Mouse (Mus musculus): Measurements from ENCODE around the gene Jazf1. TPM values are rescaled to one million over a fixed set of nuclear protein-coding genes. Genes with fewer than 3 reads are reported as not detected.
A peak's percentile ranks its signal among the peaks of the same experiment; 100 is the strongest.

Jazf1 gene
- polyA plus RNA-seq, 1 experiment from 2014 or later, result 5.4 TPM

DNA sequence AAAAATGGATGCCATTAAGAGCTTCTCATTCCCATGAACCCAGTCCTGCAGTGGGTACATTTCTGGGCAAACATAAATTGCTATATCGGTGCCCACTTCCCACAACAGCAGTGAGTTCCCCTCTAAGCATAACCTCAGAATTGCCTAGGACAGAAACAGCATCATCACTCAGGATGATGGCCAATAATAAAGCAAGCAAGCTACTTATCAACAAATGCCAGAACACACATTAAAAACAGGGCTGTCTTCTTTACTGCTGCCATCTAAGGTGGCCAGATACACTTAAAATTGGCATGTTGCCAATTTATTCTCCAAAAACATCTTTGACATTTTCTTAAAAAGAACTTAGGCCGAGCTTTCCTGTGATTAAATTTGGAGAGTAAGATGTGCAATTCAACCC, 226.8 kb downstream of the Jazf1 start:
- H3K4me2 ChIP-seq (ENCODE audit: low read depth, low read length), result no peak overlapping the region
- no peak overlapping the region for H3K4me3 ChIP-seq (ENCODE audit: low read length)
- 70% methylated on average over 2 of the region's 2 CpGs for WGBS
- H3K27ac ChIP-seq (ENCODE audit: low read length), result no peak overlapping the region
- no peaks in the 10 kb centered on the region for H3K36me3 ChIP-seq (ENCODE audit: control insufficient read depth, insufficient read depth, low read length)
- no peaks in the 10 kb centered on the region for H3K9me3 ChIP-seq (ENCODE audit: control insufficient read depth, low read length)
- ATAC-seq, result no peak
- H3K27me3 ChIP-seq (replicated peaks; ENCODE audit: control insufficient read depth, insufficient read depth, low read length), result no peaks in the 10 kb centered on the region
- no peak overlapping the region for H3K9ac ChIP-seq (ENCODE audit: low read depth, low read length)
- peaks cover 9% of the 10 kb centered on the region; the same call in 1 of the 2 replicates for H3K4me1 ChIP-seq (ENCODE audit: control insufficient read depth, insufficient read depth, low read length)

DNA sequence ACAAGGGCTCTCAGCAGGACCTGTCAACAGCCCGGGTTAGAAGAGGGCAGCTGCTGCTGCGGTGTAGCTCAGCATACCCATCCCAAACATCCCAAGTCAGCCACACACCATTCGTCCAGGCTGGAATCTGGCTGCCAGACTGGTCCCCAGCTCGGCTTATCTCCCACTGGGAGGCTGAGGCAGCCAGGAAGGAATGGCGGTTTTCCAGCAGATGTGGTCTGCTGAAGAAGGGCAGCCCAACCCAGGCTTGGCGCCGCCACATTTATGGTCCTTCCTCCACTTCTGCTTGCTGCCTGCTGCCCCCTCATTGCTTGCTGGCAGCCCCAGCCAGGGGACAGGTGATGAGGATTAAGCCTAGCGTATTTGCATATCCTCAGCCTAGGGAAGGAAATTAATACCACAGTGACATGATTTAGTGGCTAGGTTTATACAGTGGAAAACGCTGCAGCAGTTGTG, 227.8 kb downstream of the Jazf1 start:
- Histone ChIP-seq H3K36me3 (ENCODE audit: control insufficient read depth, insufficient read depth, low read length) (no peaks in the 10 kb centered on the region), H3K27me3 (replicated peaks; ENCODE audit: control insufficient read depth, insufficient read depth, low read length) (no peaks in the 10 kb centered on the region), H3K4me1 (ENCODE audit: control insufficient read depth, insufficient read depth, low read length) (peaks cover 9% of the 10 kb centered on the region; the same call in 1 of the 2 replicates), H3K4me3 (ENCODE audit: low read length) (no peak overlapping the region), H3K9ac (ENCODE audit: low read depth, low read length) (no peak overlapping the region), H3K9me3 (ENCODE audit: control insufficient read depth, low read length) (no peaks in the 10 kb centered on the region), H3K27ac (ENCODE audit: low read length) (no peak overlapping the region), H3K4me2 (ENCODE audit: low read depth, low read length) (no peak overlapping the region)
- ATAC-seq, result no peak
- WGBS, result 34% methylated on average over 9 of the region's 9 CpGs

DNA sequence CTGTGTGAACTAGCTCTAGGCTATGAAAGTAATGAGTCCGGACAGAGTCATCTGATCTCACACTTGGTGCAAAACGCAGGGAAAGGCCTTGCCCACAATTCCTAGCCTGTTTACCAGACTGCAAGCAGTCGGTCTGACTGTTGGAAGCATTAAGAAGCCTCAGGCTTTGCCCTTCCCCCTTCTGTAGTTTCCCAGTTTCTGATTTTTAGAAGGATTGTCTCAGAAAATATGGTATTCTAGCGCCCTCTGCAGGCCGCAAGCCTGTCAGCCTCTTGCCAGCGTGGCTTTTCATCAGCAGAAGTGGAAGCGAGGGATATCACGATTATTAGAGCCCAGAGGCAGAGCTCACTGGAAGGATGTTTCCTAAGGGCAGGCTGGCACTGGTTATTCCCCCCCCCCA, 229.7 kb downstream of the Jazf1 start:
- Histone ChIP-seq H3K4me1 (ENCODE audit: control insufficient read depth, insufficient read depth, low read length) (peaks cover 9% of the 10 kb centered on the region; the same call in 1 of the 2 replicates), H3K4me3 (ENCODE audit: low read length) (no peak overlapping the region), H3K4me2 (ENCODE audit: low read depth, low read length) (no peak overlapping the region; the same call in 1 of the 2 replicates), H3K9me3 (ENCODE audit: control insufficient read depth, low read length) (no peaks in the 10 kb centered on the region), H3K36me3 (ENCODE audit: control insufficient read depth, insufficient read depth, low read length) (no peaks in the 10 kb centered on the region), H3K9ac (ENCODE audit: low read depth, low read length) (no peak overlapping the region), H3K27ac (ENCODE audit: low read length) (no peak overlapping the region), H3K27me3 (replicated peaks; ENCODE audit: control insufficient read depth, insufficient read depth, low read length) (no peaks in the 10 kb centered on the region)
- ATAC-seq, result peak; percentile 59; the same call in 1 of the 2 replicates
- WGBS, result 6% methylated on average over 8 of the region's 8 CpGs

DNA sequence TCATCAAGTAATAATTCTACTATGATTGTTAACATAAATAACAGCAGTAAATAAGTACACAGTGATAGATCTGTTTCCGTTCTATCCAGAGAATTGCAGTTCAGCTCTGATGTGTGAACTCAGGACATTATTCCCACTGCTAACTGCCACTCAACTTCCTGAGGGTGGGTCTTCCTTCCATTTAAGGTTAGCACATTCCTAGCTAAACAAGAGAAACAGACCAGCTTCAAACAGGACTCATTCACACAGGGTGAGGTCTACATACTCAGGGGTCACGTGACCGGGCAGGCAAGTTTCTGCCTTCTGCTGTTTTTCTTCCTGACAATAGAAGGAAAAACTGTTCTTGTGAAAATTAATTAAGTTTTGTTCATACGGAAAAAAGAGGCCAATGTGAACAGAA, 230.6 kb downstream of the Jazf1 start:
- Histone ChIP-seq H3K4me3 (ENCODE audit: low read length) (no peak overlapping the region), H3K9ac (ENCODE audit: low read depth, low read length) (no peak overlapping the region), H3K36me3 (ENCODE audit: control insufficient read depth, insufficient read depth, low read length) (no peaks in the 10 kb centered on the region), H3K27me3 (replicated peaks; ENCODE audit: control insufficient read depth, insufficient read depth, low read length) (no peaks in the 10 kb centered on the region), H3K27ac (ENCODE audit: low read length) (no peak overlapping the region), H3K4me1 (ENCODE audit: control insufficient read depth, insufficient read depth, low read length) (peaks cover 9% of the 10 kb centered on the region; the same call in 1 of the 2 replicates), H3K4me2 (ENCODE audit: low read depth, low read length) (no peak overlapping the region), H3K9me3 (ENCODE audit: control insufficient read depth, low read length) (no peaks in the 10 kb centered on the region)
- ATAC-seq, result no peak
- WGBS, result 65% methylated on average over 4 of the region's 4 CpGs

DNA sequence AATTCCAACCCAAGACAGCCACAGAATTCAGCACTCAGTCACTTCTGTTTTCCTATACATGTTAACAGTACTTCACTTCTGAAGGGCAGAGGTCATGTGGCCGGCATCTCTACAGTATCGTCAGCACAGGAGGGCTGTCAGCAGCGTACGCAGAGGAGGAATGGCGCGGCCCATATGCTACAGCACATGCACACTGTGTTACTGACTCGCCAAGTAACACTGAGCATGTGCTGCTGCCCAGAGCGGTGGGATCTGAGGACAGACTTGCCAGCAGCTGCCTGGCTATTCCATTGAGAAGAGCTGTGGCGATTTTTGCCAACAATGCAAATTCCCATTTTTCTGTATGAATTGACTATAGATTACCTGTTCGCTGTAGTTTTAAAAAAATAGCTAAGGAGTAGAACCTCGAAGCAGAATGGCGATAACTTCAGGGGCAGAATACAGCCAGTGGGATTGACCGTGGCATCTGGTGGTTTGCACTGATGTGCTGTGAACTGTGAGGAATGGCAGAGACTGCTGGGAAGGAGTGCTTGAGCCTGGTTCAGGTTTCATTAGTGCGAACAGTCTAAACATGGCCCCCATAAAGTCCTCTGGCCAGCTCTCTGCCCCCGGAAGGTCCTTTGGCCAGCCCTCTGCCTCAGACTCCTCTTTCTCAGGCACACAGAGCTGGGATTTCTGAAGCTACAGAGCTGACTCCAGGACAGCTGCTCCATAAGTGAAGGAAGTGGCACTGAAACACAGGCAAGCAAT, 232.1 kb downstream of the Jazf1 start:
- Histone ChIP-seq H3K36me3 (ENCODE audit: control insufficient read depth, insufficient read depth, low read length) (no peaks in the 10 kb centered on the region), H3K9me3 (ENCODE audit: control insufficient read depth, low read length) (no peaks in the 10 kb centered on the region), H3K4me2 (ENCODE audit: low read depth, low read length) (no peak overlapping the region), H3K9ac (ENCODE audit: low read depth, low read length) (no peak overlapping the region), H3K4me3 (ENCODE audit: low read length) (no peak overlapping the region), H3K4me1 (ENCODE audit: control insufficient read depth, insufficient read depth, low read length) (peaks cover 9% of the 10 kb centered on the region; the same call in 1 of the 2 replicates), H3K27me3 (replicated peaks; ENCODE audit: control insufficient read depth, insufficient read depth, low read length) (no peaks in the 10 kb centered on the region), H3K27ac (ENCODE audit: low read length) (no peak overlapping the region)
- WGBS, result 70% methylated on average over 15 of the region's 15 CpGs
- no peak for ATAC-seq

DNA sequence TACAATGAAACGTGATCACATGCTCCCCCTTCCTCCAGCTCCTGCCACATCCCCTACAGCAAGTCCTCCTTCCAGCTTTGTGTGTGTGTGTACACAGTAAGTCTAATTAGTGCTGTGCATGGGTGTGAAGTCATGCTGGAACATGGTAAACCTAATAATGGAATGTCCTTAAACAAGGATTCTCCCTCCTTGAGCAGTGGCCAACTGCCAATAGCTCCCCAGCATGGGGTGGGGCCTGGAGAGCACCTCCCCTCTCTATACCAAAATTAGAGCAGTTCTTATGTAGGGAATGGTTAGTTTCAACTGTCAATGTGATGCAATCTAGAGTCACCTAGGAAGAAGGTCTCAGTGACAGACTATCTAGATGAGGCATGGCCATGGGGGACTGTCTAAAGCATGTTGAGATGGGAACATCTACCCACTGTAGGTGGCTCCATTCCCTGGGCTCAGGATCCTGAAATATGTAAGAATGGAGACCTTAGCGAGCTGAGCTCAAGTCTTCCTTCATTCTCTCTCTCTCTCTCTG, 240.6 kb downstream of the Jazf1 start:
- H3K9ac ChIP-seq (ENCODE audit: low read depth, low read length), result no peak overlapping the region
- no peaks in the 10 kb centered on the region for H3K36me3 ChIP-seq (ENCODE audit: control insufficient read depth, insufficient read depth, low read length)
- no peak for ATAC-seq
- no peak overlapping the region for H3K4me3 ChIP-seq (ENCODE audit: low read length)
- no peaks in the 10 kb centered on the region for H3K4me1 ChIP-seq (ENCODE audit: control insufficient read depth, insufficient read depth, low read length)
- H3K9me3 ChIP-seq (ENCODE audit: control insufficient read depth, low read length), result no peaks in the 10 kb centered on the region
- no peak overlapping the region for H3K4me2 ChIP-seq (ENCODE audit: low read depth, low read length)
- H3K27ac ChIP-seq (ENCODE audit: low read length), result no peak overlapping the region
- 80% methylated on average over 2 of the region's 2 CpGs for WGBS
- no peaks in the 10 kb centered on the region for H3K27me3 ChIP-seq (replicated peaks; ENCODE audit: control insufficient read depth, insufficient read depth, low read length)

DNA sequence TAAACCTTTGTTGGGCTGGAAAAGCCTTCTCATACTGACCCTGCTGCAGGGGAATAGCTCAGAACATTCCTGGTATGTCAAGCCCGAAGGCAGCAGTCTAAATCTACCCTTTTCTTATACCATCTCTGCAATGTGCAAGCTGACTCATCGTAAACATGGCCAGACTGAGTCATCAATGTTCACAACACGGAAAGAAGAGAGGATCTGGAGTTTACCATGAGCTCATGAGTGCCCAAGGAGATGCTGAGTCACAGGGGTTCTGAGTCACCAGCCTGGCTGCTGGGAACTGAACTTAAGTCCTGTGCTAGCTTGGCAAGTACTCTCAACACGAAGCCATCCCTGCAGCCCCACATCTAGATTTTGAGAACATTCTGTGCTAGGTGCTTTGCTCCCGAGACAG, 242.9 kb downstream of the Jazf1 start:
- no peak overlapping the region for H3K27ac ChIP-seq (ENCODE audit: low read length)
- no peak overlapping the region for H3K9ac ChIP-seq (ENCODE audit: low read depth, low read length)
- H3K9me3 ChIP-seq (ENCODE audit: control insufficient read depth, low read length), result no peaks in the 10 kb centered on the region

DNA sequence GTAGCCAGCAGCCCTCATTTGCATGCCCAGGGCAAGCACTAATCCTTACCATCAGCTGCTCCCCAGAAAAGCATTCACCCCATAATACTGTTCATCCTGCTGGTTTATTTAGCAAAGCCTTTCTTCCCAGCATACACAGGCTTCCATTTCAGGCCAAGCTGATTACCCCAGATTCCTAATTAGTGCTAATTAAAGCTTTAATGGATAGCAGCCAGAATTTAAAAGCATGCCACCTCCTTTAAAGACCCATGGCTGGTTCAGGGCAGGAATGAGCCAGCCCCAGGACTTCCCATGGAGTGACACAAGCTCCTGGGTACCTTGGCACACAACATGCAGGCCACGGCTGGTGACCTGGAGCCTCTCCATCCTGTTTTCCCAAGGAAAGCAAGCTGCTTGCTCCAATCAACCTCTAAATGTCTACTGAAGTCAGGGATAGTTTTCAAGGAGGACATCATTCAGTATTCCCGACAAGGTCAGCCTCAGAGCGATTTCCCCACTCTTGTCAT, 243.4 kb downstream of the Jazf1 start:
- 81% methylated on average over 3 of the region's 3 CpGs for WGBS
- H3K9ac ChIP-seq (ENCODE audit: low read depth, low read length), result no peak overlapping the region
- H3K27me3 ChIP-seq (replicated peaks; ENCODE audit: control insufficient read depth, insufficient read depth, low read length), result no peaks in the 10 kb centered on the region
- ATAC-seq, result no peak
- H3K9me3 ChIP-seq (ENCODE audit: control insufficient read depth, low read length), result no peaks in the 10 kb centered on the region
- H3K4me3 ChIP-seq (ENCODE audit: low read length), result no peak overlapping the region
- no peak overlapping the region for H3K4me2 ChIP-seq (ENCODE audit: low read depth, low read length)
- H3K4me1 ChIP-seq (ENCODE audit: control insufficient read depth, insufficient read depth, low read length), result no peaks in the 10 kb centered on the region
- no peak overlapping the region for H3K27ac ChIP-seq (ENCODE audit: low read length)
- no peaks in the 10 kb centered on the region for H3K36me3 ChIP-seq (ENCODE audit: control insufficient read depth, insufficient read depth, low read length)

More for the DNA sequence above, 242.9 kb downstream of the Jazf1 start:
- no peak overlapping the region for H3K4me2 ChIP-seq (ENCODE audit: low read depth, low read length)
- H3K4me3 ChIP-seq (ENCODE audit: low read length), result no peak overlapping the region
- H3K4me1 ChIP-seq (ENCODE audit: control insufficient read depth, insufficient read depth, low read length), result no peaks in the 10 kb centered on the region
- H3K27me3 ChIP-seq (replicated peaks; ENCODE audit: control insufficient read depth, insufficient read depth, low read length), result no peaks in the 10 kb centered on the region
- no peaks in the 10 kb centered on the region for H3K36me3 ChIP-seq (ENCODE audit: control insufficient read depth, insufficient read depth, low read length)
- ATAC-seq, result no peak
- 64% methylated on average over 5 of the region's 5 CpGs for WGBS

DNA sequence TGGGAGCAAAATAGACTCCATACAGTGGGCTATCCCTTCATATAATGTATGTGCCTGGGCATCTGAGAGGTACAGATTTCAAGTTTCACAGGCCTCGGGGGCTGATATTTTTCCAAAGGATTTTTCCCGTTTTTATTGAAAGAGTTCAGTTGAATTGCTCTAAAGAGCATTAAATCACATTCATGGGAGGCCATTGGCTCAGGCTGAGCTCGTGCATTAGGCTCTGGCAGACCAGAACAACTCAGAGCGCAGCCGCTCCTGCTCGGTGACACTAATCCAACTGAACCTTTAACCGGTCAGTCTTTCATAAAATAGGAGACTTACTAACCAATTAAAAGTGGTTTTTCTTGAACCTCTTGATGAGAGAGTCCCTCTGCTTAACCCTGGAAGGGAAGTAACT, 245.4 kb downstream of the Jazf1 start:
- Histone ChIP-seq H3K4me1 (ENCODE audit: control insufficient read depth, insufficient read depth, low read length) (no peaks in the 10 kb centered on the region), H3K27me3 (replicated peaks; ENCODE audit: control insufficient read depth, insufficient read depth, low read length) (no peaks in the 10 kb centered on the region), H3K4me2 (ENCODE audit: low read depth, low read length) (no peak overlapping the region), H3K9ac (ENCODE audit: low read depth, low read length) (no peak overlapping the region), H3K27ac (ENCODE audit: low read length) (no peak overlapping the region), H3K9me3 (ENCODE audit: control insufficient read depth, low read length) (no peaks in the 10 kb centered on the region), H3K36me3 (ENCODE audit: control insufficient read depth, insufficient read depth, low read length) (no peaks in the 10 kb centered on the region), H3K4me3 (ENCODE audit: low read length) (no peak overlapping the region)
- no peak for ATAC-seq
- 71% methylated on average over 7 of the region's 7 CpGs for WGBS
